Mouse (Mus musculus): ENCODE data around the gene Gm3488. TPM values are rescaled to one million over a fixed set of nuclear protein-coding genes. Genes with fewer than 3 reads are reported as not detected.

The Gm3488 gene
- 0.15 and 0.72 TPM in 2 replicates for polyA plus RNA-seq (2015; fragmentation: Nextera tagmentation; extraction: Ambion mirVana)

GRCm38 (mm10) chr14:5501374-5501773 lies at the start of gene Gm3488:
TSS of gene Gm3488 (plus strand) at chr14:5501674.

GRCm38 (mm10) chr14:5455367-5455766 lies 46.1 kb upstream of the Gm3488 start, which contains the start of gene Gm3194:
TSS of gene Gm3194 (minus strand) at chr14:5455467.

GRCm38 (mm10) chr14:5477730-5478129 lies 23.7 kb upstream of the Gm3488 start, which contains the start of gene Gm8246:
TSS of gene Gm8246 (minus strand) at chr14:5477830.

GRCm38 (mm10) chr14:5483907-5484306 lies 17.6 kb upstream of the Gm3488 start, which contains the start of gene Gm3187:
TSS of gene Gm3187 (plus strand) at chr14:5484207.

GRCm38 (mm10) chr14:5538196-5538595 lies 36.7 kb downstream of the Gm3488 start, which contains the start of gene Gm3532:
TSS of gene Gm3532 (plus strand) at chr14:5538496.

Other genes starting within 250 kb of the Gm3488 start
- not detected in 2 replicates for gene Gm3526, start 241.1 kb upstream of the Gm3488 start, polyA plus RNA-seq (2015; fragmentation: Nextera tagmentation; extraction: Ambion mirVana)
- gene Gm3542, start 166.7 kb upstream of the Gm3488 start, polyA plus RNA-seq (2015; fragmentation: Nextera tagmentation; extraction: Ambion mirVana), result not detected in 2 replicates
- not detected in 2 replicates for gene Gm3500, start 112.6 kb upstream of the Gm3488 start, polyA plus RNA-seq (2015; fragmentation: Nextera tagmentation; extraction: Ambion mirVana)
- 0.22 and 0.30 TPM in 2 replicates for gene Gm3194, start 46.2 kb upstream of the Gm3488 start, polyA plus RNA-seq (2015; fragmentation: Nextera tagmentation; extraction: Ambion mirVana)
- gene Gm8246, start 23.8 kb upstream of the Gm3488 start, polyA plus RNA-seq (2015; fragmentation: Nextera tagmentation; extraction: Ambion mirVana), result not detected in 2 replicates
- not detected in 2 replicates for gene Gm3187, start 17.5 kb upstream of the Gm3488 start, polyA plus RNA-seq (2015; fragmentation: Nextera tagmentation; extraction: Ambion mirVana)
- gene Gm3532, start 36.8 kb downstream of the Gm3488 start, polyA plus RNA-seq (2015; fragmentation: Nextera tagmentation; extraction: Ambion mirVana), result not detected in 2 replicates
- gene Gm8265, start 131.4 kb downstream of the Gm3488 start, polyA plus RNA-seq (2015; fragmentation: Nextera tagmentation; extraction: Ambion mirVana), result not detected in 2 replicates
- gene Gm9603, start 185.8 kb downstream of the Gm3488 start, polyA plus RNA-seq (2015; fragmentation: Nextera tagmentation; extraction: Ambion mirVana), result not detected in 2 replicates
- gene Gm3373, start 239.9 kb downstream of the Gm3488 start, polyA plus RNA-seq (2015; fragmentation: Nextera tagmentation; extraction: Ambion mirVana), result 0.58 and 0.66 TPM in 2 replicates

All from urinary bladder, postnatal 0 days (tissue).